Mouse (Mus musculus) left cerebral cortex, postnatal 25 days (tissue): ENCODE data around the gene Nptxr. TPM values are rescaled to one million over a fixed set of nuclear protein-coding genes. Genes with fewer than 3 reads are reported as not detected.

Experiments
- DNase-seq, 2 experiments: peaks; one replicate each; pipeline ENCODE4 v3.0.0; 2022; ENCODE audit warnings: low spot score in 2 of 2, mixed read lengths in 1 of 2
- intact Hi-C: fragments of 180-260 bp; cut with DNase I; formaldehyde crosslinking; loops from one replicate; pipeline ENCODE4 v1.15.1; 2025
- total RNA-seq, 2 experiments: library from RNA; stranded (reverse); gene quantifications; 2 replicates each; pipeline ENCODE4 v1.2.3; 2021

Nptxr gene
- total RNA-seq: 100 to 1,000 TPM; 898 to 921 TPM

DNA sequence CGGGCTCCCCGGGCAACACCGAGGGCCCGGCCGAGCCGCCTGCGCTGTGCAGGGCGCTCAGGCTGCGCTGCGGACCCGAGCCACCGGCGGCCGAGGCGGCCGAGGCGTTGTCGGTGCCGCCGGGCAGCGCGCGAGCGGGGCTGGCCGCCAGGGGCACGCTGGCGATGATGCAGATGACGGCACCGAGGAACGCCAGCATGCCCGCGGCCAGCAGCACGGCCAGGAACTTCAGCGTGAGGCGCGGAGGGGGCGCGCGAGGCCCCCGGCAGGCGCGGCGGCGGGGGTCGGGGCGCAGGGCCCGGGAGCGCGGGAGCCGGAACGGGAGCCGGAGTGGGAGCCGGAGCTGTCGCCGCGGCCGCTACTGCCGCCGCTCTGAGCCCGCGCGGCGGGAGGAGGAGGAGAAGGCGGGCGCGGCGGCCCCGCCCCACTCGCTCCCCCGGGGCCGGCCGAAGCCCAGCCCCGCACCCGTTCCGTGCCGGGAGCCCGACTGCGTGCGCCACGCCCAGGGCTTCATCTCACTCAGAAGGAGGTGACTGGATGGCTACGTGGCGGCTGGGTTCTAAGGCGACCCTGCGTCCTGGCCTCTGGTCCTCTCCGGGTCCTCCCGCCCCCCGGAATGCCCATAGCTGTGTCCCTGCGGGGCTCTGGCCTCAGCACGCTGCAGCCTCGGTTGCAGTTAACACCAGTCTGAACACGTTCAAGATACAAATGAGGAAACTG lies at the start of gene Nptxr:
Nptxr (minus strand) TSS at position 415 of the 720 bp plus-strand sequence.
- peak; percentile 79 to 80 for DNase-seq

DNA sequence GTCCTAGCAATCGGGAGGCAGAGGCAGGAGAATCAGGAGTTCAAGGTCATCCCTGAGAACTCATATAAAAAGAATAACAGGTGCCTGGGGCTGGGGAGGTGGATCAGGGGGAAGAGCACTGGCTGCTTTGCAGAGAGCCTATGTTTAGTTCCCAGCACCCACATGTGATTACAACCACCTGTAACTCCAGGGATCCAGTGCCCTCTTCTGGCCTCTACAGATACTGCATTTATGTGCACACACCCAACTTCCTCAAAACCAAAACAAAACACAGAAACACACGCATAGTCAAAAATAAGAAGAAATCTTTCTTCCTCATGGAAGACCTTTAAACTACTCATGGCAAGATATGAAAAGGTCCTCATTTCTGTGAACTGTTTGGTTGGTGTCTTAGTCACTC lies 45.6 kb upstream of the Nptxr start:
- DNase-seq: no peak
- intact Hi-C loops: no loop called here

More for the DNA sequence above, at the start of gene Nptxr:
- intact Hi-C loops: loop anchor here (5.0 kb wide), 1 partner anchor 108 kb away; no protein-coding TSS in a partner anchor

DNA sequence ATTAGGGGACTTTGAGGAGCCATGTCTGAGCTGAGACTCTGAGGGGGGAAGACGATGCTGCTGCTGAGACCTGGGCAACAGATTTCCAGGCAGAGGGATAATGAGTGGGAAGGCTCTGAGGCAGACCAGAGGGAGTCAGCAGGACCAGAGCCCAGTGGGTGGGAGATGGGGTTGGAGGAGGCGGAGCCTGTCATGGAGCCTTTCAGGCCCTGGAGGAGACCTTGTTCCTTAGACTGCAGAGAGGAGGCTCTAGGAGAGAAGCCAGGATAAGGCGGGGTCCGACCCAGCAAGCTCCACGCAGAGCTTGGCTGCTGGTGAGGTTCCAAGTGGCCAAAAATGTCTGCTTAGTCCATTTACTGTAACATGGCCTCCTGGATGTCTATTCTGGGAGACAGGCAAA lies 42.5 kb upstream of the Nptxr start:
- intact Hi-C loops: no loop called here
- DNase-seq: peak in 1 of 2 experiments; percentile 47

DNA sequence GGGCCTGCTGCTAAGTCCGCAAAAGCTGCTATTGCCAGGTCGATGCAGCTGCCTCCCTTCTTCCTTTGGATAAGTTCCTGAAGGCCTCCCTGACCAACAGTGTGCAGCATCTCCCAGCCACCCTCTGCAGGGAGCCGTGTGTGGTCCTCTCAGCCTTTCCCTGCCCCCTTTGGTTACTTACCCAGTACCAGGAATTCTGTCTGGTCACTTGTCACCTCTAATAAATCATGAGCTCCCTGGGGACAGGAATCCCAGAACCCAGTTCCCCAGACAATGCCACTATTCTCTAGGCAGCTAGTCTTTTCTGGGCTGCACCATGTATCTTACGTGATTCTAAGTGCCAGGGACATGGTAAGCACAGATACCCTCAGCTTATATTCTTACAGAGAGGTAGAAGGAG lies 41.4 kb upstream of the Nptxr start:
- no peak for DNase-seq
- intact Hi-C loops: no loop called here

DNA sequence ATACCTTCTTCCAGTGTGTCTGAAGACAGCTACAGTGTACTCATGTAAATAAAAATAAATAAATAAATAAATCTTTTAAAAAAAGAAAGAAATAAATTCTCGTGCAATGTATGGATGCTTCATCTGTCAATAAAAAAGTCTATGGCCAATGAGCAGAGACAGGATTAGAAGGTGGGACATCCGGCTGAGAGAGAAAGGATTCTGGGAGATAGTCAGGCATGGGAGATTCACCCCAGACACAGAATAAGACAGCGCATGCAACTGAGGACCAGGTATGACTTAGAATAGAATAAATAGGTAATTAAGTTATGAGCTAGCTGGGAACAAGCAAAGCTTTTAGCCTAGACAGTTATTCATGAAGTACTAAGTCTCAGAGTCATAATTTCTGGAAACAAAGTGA lies 38.4 kb upstream of the Nptxr start:
- intact Hi-C loops: no loop called here
- DNase-seq: no peak

DNA sequence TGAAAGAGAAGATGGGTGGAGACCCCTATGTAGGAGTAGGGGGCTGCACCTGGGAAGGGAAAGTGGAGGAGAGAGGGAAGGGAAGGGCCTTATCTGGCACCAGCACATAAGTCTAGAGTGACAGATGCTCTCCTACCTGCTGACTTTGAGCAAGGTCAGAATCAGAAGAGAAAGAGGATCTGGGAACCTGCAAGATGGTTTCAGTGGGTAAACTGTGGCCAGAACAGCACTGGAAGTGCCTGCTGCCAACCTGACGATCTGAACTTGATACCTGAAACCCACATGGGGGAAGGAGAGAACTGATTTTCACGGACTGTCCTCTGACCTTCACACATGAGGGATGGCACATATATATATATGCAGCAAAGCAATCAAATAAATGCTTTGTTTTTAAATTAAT lies 35.7 kb upstream of the Nptxr start:
- DNase-seq: no peak
- intact Hi-C loops: no loop called here

DNA sequence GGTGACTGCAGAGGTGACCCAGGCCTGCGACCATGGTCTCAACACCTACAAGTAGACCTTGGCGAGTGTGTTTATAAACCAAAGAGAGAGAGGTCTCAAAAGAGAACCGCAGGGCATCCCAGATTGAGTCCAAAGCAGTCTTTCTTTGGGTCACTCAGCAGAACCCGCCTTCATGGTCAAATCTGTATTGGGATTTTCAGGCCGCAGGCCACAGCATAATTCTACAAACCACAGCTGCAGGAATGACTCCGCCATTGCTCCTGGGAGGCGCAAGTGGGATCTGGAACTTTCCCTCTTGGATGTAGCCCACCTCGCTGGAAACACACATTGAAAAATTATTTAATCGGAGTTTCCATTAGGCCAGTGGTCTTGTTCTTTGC lies 30.3 kb upstream of the Nptxr start:
- intact Hi-C loops: loop anchor here (2.0 to 5.0 kb wide), 4 partner anchors 70 to 247 kb away; no protein-coding TSS in a partner anchor
- peak in 1 of 2 experiments; percentile 30 for DNase-seq

DNA sequence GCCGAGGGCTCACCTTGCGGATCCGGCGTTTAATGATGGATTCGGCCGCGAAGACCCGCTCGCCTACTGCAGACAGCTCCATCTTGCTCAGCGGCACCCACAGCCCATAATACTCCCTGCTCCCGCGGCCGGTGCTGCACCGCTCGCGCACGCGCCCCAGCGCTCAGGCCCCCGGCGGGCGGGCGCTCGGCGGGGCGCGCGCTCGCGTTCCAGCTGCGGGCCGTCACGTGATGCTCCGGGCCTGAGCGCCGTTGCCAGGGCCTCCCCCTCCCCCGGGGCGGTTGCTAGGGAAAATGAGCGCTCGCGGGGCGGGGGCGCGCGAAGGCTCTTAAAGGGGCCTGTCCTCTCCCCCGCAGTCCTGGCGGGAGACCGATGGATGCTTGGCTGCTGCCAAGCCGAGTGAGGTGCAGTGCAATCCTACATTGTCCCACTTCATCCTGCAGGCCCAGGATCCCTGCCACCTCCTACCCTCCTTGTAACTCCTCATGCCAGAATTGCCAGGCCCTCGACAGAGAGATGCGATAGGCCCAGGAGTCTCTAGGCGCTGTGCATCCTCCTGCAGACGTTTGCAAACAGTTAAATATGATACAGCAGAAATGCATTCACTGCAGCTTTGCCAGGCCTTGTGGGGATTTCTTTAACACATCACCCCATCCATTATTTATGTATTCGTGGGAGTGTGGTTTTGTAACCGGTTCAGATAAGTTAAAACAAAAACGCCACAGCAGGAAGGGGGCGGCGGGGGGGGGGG lies 29.7 kb upstream of the Nptxr start, which contains the start of the genes Npcd and Cbx6:
Npcd (minus strand) TSS at position 108 of the 751 bp plus-strand sequence.
Cbx6 (minus strand) TSS at position 559 of the 751 bp plus-strand sequence.
- DNase-seq: peak; percentile 99
- intact Hi-C loops: loop anchor here (2.0 to 5.0 kb wide), 4 partner anchors 70 to 248 kb away; no protein-coding TSS in a partner anchor

DNA sequence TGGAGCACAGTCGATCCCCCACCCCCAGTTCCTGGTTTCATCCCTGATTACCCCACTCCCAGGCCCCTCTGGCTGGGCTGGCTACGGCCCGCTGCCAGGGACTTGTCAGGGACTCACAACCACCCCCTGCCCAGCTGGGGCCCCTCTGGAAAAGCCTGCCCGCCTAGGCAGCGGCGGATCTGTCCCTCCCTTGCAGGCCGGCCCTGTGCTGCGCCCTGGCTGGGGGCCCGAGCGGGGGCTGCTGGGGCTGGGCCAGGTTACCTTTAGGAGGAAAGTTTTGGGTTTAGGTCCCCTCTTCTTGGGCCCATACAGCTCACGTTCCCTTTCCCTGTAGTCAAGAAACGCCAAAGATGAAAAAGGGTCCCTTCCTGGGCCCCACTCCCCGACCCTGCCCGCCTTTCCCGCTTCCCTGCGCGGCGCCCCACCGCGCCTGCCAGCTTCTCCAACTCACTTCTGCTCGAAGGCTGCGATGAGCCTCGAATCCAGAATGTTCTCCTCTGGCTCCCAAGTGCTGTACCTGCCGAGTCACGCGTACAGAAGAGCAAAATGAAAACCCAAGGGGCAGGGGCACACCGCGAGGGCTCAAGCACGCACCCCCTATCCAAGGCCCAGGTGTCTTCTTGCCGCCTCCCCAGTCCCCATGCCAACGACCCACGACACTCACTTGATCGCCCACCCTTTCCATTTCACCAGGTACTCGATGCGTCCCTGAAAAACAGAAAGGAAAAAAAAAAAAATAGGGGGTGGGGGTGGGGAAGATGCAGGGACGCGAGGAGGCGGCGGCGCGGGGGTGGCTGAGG lies 28.9 kb upstream of the Nptxr start:
- DNase-seq: peak in 1 of 2 experiments; percentile 51
- intact Hi-C loops: loop anchor here (2.0 to 5.0 kb wide), 4 partner anchors 69 to 249 kb away; no protein-coding TSS in a partner anchor

DNA sequence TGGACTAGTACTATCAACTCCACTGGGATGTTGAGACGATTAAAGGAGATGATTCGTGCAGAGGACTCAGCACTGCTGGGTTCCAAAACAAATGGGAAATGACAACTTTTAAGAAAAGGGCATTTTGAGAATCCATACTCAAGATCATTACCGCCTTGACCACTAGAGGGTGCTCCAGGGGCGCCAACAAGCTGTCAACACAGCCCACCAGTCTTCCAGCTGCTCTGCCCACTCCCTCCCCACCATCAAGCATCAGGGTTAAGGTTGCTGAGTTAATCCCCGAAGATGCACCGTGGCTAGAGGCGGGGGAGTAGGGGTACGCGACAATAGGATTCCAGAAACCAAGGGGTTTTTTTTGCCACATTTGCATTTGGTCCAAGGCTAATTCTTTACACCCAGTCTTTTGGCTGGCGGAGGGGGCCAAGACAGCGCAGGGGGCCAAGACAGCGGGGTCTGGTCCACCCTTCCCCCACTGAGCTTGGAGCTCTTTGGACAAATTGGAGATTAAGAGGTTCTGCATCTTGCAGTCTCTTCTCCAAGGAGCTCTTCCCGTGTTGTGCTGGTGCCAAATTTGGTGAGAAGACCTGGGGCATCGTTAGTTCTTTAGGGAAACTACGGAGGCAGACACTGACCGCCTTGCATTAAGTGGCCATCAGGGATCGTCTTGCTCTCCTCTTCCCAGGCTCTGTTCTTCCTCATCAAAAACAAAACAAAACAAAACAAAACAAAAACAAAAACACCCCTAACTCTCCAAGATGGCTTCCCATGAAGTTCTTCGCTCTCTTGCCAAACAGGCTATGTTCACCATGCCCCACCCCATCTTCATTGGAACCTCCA lies 27.7 kb upstream of the Nptxr start:
- intact Hi-C loops: loop anchor here (1.0 to 5.0 kb wide), 3 partner anchors 51 to 250 kb away; no protein-coding TSS in a partner anchor
- DNase-seq: peak; percentile 84 to 87

DNA sequence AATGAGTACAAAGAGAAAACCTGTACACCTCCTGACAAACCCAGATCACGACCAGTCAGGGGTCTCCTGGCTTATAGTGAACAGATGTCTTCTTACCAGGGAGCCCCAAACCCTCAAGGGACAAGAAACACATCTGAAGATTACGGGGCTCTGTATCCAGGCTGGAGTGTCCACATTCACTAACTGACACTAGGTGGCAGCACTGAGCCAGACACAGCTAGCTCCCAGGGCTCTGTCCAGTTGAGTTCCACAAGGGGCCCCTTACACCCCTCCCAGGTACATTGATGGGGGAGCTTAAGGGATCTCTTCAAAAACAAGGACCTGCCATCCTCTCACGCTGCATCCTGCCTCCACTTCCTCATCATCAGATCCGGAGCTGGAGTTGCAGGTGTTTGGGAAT lies 25.8 kb upstream of the Nptxr start:
- peak; percentile 87 for DNase-seq
- intact Hi-C loops: loop anchor here (2.0 to 5.0 kb wide), 3 partner anchors 78 to 252 kb away; no protein-coding TSS in a partner anchor

DNA sequence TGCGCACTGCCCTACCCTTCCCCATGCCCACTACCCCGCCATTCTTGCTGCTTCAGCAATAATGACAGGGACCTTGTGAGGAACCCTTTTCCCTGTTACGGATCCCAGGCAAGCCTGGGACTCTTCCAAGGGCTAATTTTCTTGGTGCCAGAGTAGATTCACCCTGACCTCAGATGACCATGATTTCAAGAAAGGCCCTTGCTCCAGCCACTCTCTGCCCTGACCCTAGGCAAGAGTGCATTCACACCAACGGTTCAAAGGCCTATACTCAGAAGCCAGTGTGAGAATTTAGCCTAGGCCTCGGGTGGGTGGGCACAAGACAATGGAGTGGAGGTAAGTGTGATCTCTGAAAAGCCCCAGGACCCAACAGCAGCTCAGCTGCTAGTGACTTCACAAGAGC lies 24.9 kb upstream of the Nptxr start:
- DNase-seq: no peak
- intact Hi-C loops: no loop called here

DNA sequence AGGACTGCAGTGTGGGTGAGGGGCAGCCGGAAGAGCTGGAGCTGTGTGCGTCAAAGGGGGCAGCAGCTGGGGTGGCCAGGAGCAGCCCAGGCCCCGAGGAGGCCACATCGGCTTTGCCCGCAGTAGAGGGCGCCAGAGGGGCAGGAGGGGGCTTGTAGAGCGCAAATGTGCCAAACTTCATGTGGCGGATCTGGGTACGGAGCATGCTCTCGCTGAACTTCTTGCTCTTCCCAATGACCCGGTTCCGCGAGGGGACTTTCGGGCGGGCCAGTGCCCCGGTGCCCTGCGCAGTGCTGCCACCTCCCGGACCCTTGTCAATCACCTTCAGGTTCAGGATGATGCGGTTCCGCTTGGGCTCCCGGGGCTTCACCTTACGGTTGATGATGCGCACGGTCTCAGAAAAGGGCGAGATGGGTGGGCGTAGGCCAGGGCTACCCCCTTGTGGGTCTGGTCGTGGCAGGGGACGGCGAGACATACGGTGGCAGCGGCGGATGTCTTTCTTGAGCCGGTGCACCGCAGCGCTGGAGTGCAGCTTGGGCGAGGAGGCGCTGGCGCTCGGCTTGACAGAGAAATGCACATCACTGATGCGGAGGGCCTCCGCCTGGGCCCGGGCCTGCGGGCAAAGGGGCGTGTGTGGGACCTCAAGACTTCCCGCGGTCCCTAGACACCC lies 23.9 kb upstream of the Nptxr start:
- peak; percentile 38 for DNase-seq
- intact Hi-C loops: no loop called here

DNA sequence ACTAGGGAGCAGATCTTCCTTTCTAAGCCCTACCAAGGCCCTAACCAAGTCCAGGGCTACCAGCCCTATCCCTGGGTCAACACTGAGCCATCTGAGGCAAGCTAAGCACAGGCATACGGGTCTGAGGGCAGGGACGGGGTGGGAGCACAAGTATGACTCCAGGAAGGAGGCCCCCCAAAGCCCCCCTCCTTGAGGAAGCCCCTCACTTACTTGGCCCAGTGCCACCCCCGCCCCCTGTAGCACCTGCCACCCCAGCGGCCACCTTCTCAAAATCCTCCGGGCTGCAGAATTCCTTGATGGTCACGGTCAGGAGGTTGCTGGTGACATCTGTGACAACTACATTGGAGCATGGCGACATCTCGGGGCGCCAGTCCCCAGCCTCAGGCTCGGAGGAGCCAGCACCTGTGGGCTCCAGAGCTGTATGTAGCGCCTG lies 23.2 kb upstream of the Nptxr start:
- intact Hi-C loops: no loop called here
- no peak for DNase-seq

DNA sequence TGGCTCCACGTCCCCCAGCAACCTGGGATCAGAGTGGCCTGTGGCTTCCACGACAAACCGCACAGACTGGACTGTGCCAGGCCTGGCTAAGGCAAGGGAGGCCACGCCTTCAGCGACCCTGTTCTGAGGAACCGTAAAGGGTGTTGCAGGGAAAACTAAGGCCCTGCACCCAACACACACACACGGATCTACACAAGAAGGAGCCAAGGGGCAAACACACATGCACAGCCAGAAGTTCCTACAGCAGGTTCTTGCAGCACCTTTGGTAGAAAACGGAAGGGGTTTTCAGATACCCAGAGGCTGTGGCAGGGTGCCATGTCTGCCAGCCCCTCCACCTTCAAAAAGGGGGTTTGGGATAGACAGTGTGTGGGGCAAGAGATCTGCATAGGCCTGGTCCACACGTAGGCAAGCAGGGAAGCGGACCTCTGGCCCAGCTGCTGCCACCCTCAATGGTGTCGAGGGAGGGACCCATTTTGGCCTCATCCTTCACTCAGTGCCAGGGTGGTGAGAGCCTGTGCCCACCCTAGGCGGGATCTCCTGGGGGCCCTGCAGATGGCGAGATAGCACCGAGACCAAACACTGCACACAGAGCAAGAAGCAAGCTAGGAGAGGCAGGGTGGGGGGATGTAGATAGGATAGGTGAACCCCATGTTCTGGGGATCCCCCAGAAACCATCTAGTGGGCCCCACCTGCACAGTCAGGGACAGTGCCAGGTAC lies 22.7 kb upstream of the Nptxr start:
- intact Hi-C loops: no loop called here
- DNase-seq: no peak

DNA sequence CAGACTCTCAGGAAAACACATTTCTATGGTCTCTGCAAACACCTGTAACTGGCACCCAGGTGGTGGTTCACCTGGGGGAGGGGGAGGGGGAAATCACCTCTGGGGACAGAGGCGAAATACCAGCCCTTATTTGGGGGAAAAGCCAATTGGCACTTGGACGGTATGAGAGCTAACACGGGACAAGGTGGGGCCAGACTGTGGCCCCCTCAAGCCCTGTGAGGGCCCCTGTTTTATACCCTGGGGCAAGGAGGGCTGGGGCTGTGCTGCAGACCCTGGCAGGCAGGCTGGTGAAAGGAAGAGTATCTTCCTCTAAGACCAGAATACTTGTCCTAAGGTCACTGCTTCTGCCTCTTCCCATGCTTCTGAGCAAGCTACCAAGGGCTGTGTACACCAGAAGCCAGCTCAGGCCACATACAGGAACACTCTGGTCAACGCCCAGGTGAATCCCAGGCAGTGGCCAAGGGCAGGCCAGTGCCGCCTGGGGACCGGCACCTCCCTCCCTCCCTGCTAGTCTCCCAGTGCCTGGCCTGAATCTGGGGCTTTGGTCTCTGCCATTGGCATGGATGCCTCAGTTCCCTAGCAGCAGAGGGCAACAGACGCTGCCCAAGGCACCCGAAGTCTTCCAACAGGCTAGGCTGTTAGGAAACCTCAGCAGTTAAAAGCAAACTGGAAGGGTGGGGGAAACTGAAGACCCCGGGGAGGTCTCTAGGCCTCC lies 21.8 kb upstream of the Nptxr start:
- no peak for DNase-seq
- intact Hi-C loops: no loop called here
